Mouse (Mus musculus): ENCODE results near the gene Gm21244. TPM values are rescaled to one million over a fixed set of nuclear protein-coding genes. Genes with fewer than 3 reads are reported as not detected.
"Not testable (repeated sequence)": the region's sequence is repeated elsewhere in the genome, so short reads cannot be mapped to it uniquely, and the experiment has no call there.

Gm21244 gene
- polyA plus RNA-seq (2015; fragmentation: Nextera tagmentation; extraction: Ambion mirVana): not detected in 2 replicates

GRCm38 (mm10) chrY:7169193-7169592, at the start of gene Gm21244:
Gene Gm21244 (minus strand): TSS chrY:7169293.
- H3K9ac ChIP-seq; ATAC-seq (ENCODE audit: insufficient number of reproducible peaks, low FRiP score, low TSS enrichment, low read depth); H3K27ac ChIP-seq (replicated peaks); H3K27me3 ChIP-seq; H3K4me1 ChIP-seq; H3K4me2 ChIP-seq (replicated peaks); H3K9me3 ChIP-seq (replicated peaks); H3K4me3 ChIP-seq (replicated peaks); H3K36me3 ChIP-seq: not testable (repeated sequence)
- WGBS: no CpG with 5 or more reads among the region's 3 CpGs

Other genes starting within 250 kb of the Gm21244 start
- not detected in 2 replicates for gene Gm28998, start 84.5 kb upstream of the Gm21244 start, polyA plus RNA-seq (2015; fragmentation: Nextera tagmentation; extraction: Ambion mirVana)
- not detected in 2 replicates for gene Gm21788, start 235.7 kb upstream of the Gm21244 start, polyA plus RNA-seq (2015; fragmentation: Nextera tagmentation; extraction: Ambion mirVana)

Measured in embryonic facial prominence, embryonic 15.5 days (tissue).